Mouse (Mus musculus) left cerebral cortex, adult 2 months (tissue): ENCODE data around the gene Bex6. TPM values are rescaled to one million over a fixed set of nuclear protein-coding genes. Genes with fewer than 3 reads are reported as not detected.
A peak's percentile ranks its signal among the peaks of the same experiment; 100 is the strongest.

Experiments used
- DNase-seq, 2 experiments: peaks; one replicate each; pipeline ENCODE4 v3.0.0; 2021 to 2022; ENCODE audit warnings: low spot score in 2 of 2, mixed read lengths in 1 of 2; ENCODE audit errors: extremely low spot score in 1 of 2
- H3K27ac ChIP-seq: fragments of 200-600 bp; 2 replicates; pipeline ENCODE4 v1.8.1; 2022
- H3K4me3 ChIP-seq: fragments of 200-600 bp; 2 replicates; pipeline ENCODE4 v1.8.1; 2022
- CTCF ChIP-seq: fragments of 200-600 bp; IDR thresholded peaks from 2 replicates; pipeline ENCODE4 v1.8.1; 2022; ENCODE audit warnings: antibody characterized with exemption, mild to moderate bottlenecking, moderate library complexity
- intact Hi-C: fragments of 180-260 bp; cut with DNase I; formaldehyde crosslinking; loops from one replicate; pipeline ENCODE4 v1.15.1; 2025
- total RNA-seq, 2 experiments: library from RNA; stranded (reverse); gene quantifications; 2 replicates each; pipeline ENCODE4 v1.2.3; 2021

Gene Bex6
- total RNA-seq, 2 experiments from 2014 or later = not detected

GRCm38 (mm10) chr16:32176896-32177686, 2.5 kb upstream of the Bex6 start:
- Histone ChIP-seq H3K27ac (peak overlapping the region; percentile 47; the same call in 1 of the 2 replicates), H3K4me3 (no peak overlapping the region)
- no peak; the same call in 1 of the 2 replicates for TF ChIP-seq CTCF
- no peak for DNase-seq
- intact Hi-C loops = no loop called here

GRCm38 (mm10) chr16:32186056-32186455, 6.4 kb downstream of the Bex6 start:
- intact Hi-C loops = no loop called here
- H3K4me3 ChIP-seq = no peak overlapping the region
- H3K27ac ChIP-seq = no peak overlapping the region
- DNase-seq = no peak
- TF ChIP-seq CTCF = no peak

- no peak overlapping the region for H3K4me3 ChIP-seq
- DNase-seq = no peak
- H3K27ac ChIP-seq = no peak overlapping the region
- intact Hi-C loops = no loop called here
- TF ChIP-seq CTCF = no peak
Observed at GRCm38 (mm10) chr16:32189109-32189508, 9.5 kb downstream of the Bex6 start.

- no peak for TF ChIP-seq CTCF
- Histone ChIP-seq H3K27ac (no peak overlapping the region), H3K4me3 (no peak overlapping the region)
- intact Hi-C loops = no loop called here
- DNase-seq = no peak
Observed at GRCm38 (mm10) chr16:32190011-32190441, 10.4 kb downstream of the Bex6 start.

GRCm38 (mm10) chr16:32200256-32201003, 20.8 kb downstream of the Bex6 start:
- intact Hi-C loops = loop anchor here (5.0 kb wide), 2 partner anchors 68 to 83 kb away; no protein-coding TSS in a partner anchor
- H3K4me3 ChIP-seq = peak overlapping the region; percentile 16; the same call in 1 of the 2 replicates
- TF ChIP-seq CTCF = no peak
- no peak for DNase-seq
- H3K27ac ChIP-seq = peak overlapping the region; percentile 63; the same call in 1 of the 2 replicates

GRCm38 (mm10) chr16:32201004-32201325, 21.3 kb downstream of the Bex6 start:
- intact Hi-C loops = loop anchor here (5.0 kb wide), 2 partner anchors 69 to 84 kb away; no protein-coding TSS in a partner anchor
- no peak for DNase-seq
- H3K27ac ChIP-seq = peak overlapping the region; percentile 63; the same call in 1 of the 2 replicates
- no peak for TF ChIP-seq CTCF
- peak overlapping the region; percentile 16; the same call in 1 of the 2 replicates for H3K4me3 ChIP-seq

- intact Hi-C loops = loop anchor here (5.0 kb wide), 2 partner anchors 70 to 85 kb away; no protein-coding TSS in a partner anchor
- TF ChIP-seq CTCF = peak; percentile 40
- Histone ChIP-seq H3K4me3 (no peak overlapping the region), H3K27ac (no peak overlapping the region)
- DNase-seq = peak; percentile 24 to 47
Observed at GRCm38 (mm10) chr16:32202681-32203080, 23.1 kb downstream of the Bex6 start.

GRCm38 (mm10) chr16:32204902-32205301, 25.3 kb downstream of the Bex6 start:
- TF ChIP-seq CTCF = no peak; the same call in 1 of the 2 replicates
- Histone ChIP-seq H3K4me3 (no peak overlapping the region), H3K27ac (no peak overlapping the region)
- no peak for DNase-seq
- intact Hi-C loops = loop anchor here (5.0 kb wide), 2 partner anchors 73 to 88 kb away; no protein-coding TSS in a partner anchor

- H3K27ac ChIP-seq = peak overlapping the region; percentile 32
- H3K4me3 ChIP-seq = no peak overlapping the region
- no peak for DNase-seq
- TF ChIP-seq CTCF = no peak
- intact Hi-C loops = no loop called here
Observed at GRCm38 (mm10) chr16:32214156-32214555, 34.5 kb downstream of the Bex6 start.

- DNase-seq = peak; percentile 26 to 40
- no peak overlapping the region for H3K4me3 ChIP-seq
- peak; percentile 16 for TF ChIP-seq CTCF
- peak overlapping the region; percentile 45; the same call in 1 of the 2 replicates for H3K27ac ChIP-seq
- intact Hi-C loops = no loop called here
Observed at GRCm38 (mm10) chr16:32214804-32215576, 35.4 kb downstream of the Bex6 start.

GRCm38 (mm10) chr16:32221803-32222202, 42.2 kb downstream of the Bex6 start:
- no peak for TF ChIP-seq CTCF
- intact Hi-C loops = no loop called here
- no peak for DNase-seq
- Histone ChIP-seq H3K4me3 (no peak overlapping the region), H3K27ac (no peak overlapping the region)
